Mouse (Mus musculus) midbrain, embryonic 16.5 days (tissue): ENCODE results near the gene Tmem198b. TPM values are rescaled to one million over a fixed set of nuclear protein-coding genes. Genes with fewer than 3 reads are reported as not detected.
"Not testable (repeated sequence)": the region's sequence is repeated elsewhere in the genome, so short reads cannot be mapped to it uniquely, and the experiment has no call there.

Source experiments
- ATAC-seq: fragments of 200-750 bp; cut with Nextera tagmentation; 2 replicates; pipeline ENCODE4 v1.8.0; 2017; ENCODE audit warnings: moderate TSS enrichment
- H3K27ac ChIP-seq: fragments of 300-500 bp; sonication (generic); 2 replicates; pipeline ENCODE4 v1.5.1; 2014; ENCODE audit warnings: mild to moderate bottlenecking, low read length, mixed read lengths
- H3K27me3 ChIP-seq: fragments of 300-500 bp; sonication (generic); 2 replicates; pipeline ENCODE4 v1.6.1; 2014; ENCODE audit warnings: low read depth, low read length, mixed read lengths; ENCODE audit not compliant: control insufficient read depth, insufficient read depth
- H3K36me3 ChIP-seq: fragments of 300-500 bp; sonication (generic); 2 replicates; pipeline ENCODE4 v1.6.1; 2014; ENCODE audit warnings: mild to moderate bottlenecking, low read length, moderate library complexity, mixed read lengths; ENCODE audit not compliant: control insufficient read depth, insufficient read depth
- H3K4me1 ChIP-seq: fragments of 300-500 bp; sonication (generic); 2 replicates; pipeline ENCODE4 v1.6.1; 2014; ENCODE audit warnings: mild to moderate bottlenecking, low read length, mixed read lengths; ENCODE audit not compliant: control insufficient read depth, insufficient read depth
- H3K4me2 ChIP-seq: fragments of 300-500 bp; sonication (generic); 2 replicates; pipeline ENCODE4 v1.6.1; 2014; ENCODE audit warnings: mild to moderate bottlenecking, low read length, mixed read lengths
- H3K4me3 ChIP-seq: fragments of 300-500 bp; sonication (generic); 2 replicates; pipeline ENCODE4 v1.5.1; 2014; ENCODE audit warnings: low read depth, mild to moderate bottlenecking, low read length, moderate library complexity, mixed read lengths
- H3K9ac ChIP-seq: fragments of 300-500 bp; sonication (generic); 2 replicates; pipeline ENCODE4 v1.6.1; 2014; ENCODE audit warnings: low read depth, low read length, mixed read lengths
- H3K9me3 ChIP-seq: fragments of 300-500 bp; sonication (generic); replicated peaks from 2 replicates; pipeline ENCODE4 v1.6.1; 2014; ENCODE audit warnings: mild to moderate bottlenecking, low read length, mixed read lengths; ENCODE audit not compliant: control insufficient read depth, poor library complexity, severe bottlenecking
- WGBS: fragments of 180-500 bp; shearing (Covaris S2); extraction: QIAGEN DNeasy Blood & Tissue Kit; methylation state at CpG from one replicate; pipeline ENCODE4 v1.1.7; 2014; 5-methylcytosine and 5-hydroxymethylcytosine counted together
- polyA plus RNA-seq: library from polyadenylated mRNA; unstranded; fragments of >200 nt; fragmentation: Nextera tagmentation; extraction: Ambion mirVana; gene quantifications from 2 replicates; pipeline ENCODE4 v1.2.1, GENCODE M21; 2015

The Tmem198b gene
- polyA plus RNA-seq, 1 experiment from 2014 or later, result 16.1 TPM

DNA sequence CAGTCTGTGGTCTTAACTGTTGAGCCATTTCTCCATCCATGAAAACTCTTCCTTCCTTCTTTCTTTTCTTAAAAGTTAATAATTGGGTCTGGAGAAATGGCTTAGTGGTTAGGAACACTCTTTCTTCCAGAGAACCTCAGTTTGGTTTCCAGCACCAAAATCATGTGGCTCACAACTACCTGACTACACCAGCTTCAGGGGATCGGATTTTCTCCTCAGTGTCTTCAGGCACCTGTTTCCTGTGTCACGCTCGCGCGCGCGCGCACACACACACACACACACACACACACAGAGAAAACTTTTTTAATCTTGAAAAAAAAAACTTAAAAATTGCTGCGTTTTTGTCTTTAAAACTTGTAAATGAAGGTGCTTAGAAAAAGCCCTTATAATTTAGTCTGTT, 19.7 kb upstream of the Tmem198b start:
- no peaks in the 10 kb centered on the region for H3K36me3 ChIP-seq
- no peaks in the 10 kb centered on the region for H3K9me3 ChIP-seq
- 94% methylated on average over 9 of the region's 9 CpGs for WGBS
- H3K4me3 ChIP-seq, result no peak overlapping the region
- no peak overlapping the region for H3K9ac ChIP-seq
- H3K27ac ChIP-seq, result no peak overlapping the region
- H3K4me1 ChIP-seq, result peaks cover 19% of the 10 kb centered on the region
- no peaks in the 10 kb centered on the region for H3K27me3 ChIP-seq
- ATAC-seq, result no peak
- H3K4me2 ChIP-seq, result no peak overlapping the region

DNA sequence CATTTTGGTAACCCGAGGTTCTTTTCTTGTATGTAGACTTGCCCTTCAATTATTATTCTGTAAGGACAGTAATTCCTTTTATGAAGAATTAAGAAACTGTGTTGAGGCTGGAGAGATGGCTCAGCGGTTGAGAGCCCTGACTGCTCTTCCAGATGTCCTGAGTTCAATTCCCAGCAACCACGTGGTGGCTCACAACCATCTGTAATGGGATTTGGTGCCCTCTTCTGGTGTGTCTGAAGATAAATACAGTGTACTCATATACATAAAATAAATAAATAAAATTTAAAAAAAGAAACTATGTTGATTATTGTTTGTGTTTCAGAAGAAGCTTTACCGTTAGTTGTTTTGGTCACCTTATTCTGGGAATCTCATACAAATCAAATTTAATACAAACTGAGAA, 18.9 kb upstream of the Tmem198b start:
- H3K4me3 ChIP-seq, H3K9ac ChIP-seq, H3K27ac ChIP-seq, H3K36me3 ChIP-seq, H3K9me3 ChIP-seq, ATAC-seq, H3K27me3 ChIP-seq: not testable (repeated sequence)
- WGBS, result 77% methylated on average over 4 of the region's 4 CpGs
- Histone ChIP-seq H3K4me1 (peaks cover 19% of the 10 kb centered on the region), H3K4me2 (peak overlapping the region; percentile 87)

- no peaks in the 10 kb centered on the region for H3K9me3 ChIP-seq
Measured at GRCm38 (mm10) chr10:128822135-128822534, 18.0 kb upstream of the Tmem198b start.

GRCm38 (mm10) chr10:128821358-128822056, 17.3 kb upstream of the Tmem198b start, which contains the start of gene Ormdl2:
Gene Ormdl2, minus strand, starts transcription at chr10:128821645.
- peak within 1 kb of the TSS; percentile 12; the same call in 1 of the 2 replicates for H3K27ac ChIP-seq
- under 1% methylated on average over 46 of the region's 46 CpGs for WGBS
- peak within 1 kb of the TSS; percentile 69 for H3K9ac ChIP-seq
- H3K4me3 ChIP-seq, result peak within 1 kb of the TSS; percentile 65
- ATAC-seq, result peak; percentile 100
- peak within 1 kb of the TSS; percentile 87 for H3K4me2 ChIP-seq
- H3K36me3 ChIP-seq, result peaks cover 16% of the 10 kb centered on the region
- no peaks in the 10 kb centered on the region for H3K9me3 ChIP-seq
- peaks cover 19% of the 10 kb centered on the region for H3K4me1 ChIP-seq
- no peaks in the 10 kb centered on the region for H3K27me3 ChIP-seq

More at GRCm38 (mm10) chr10:128822135-128822534, 18.0 kb upstream of the Tmem198b start:
- H3K4me3 ChIP-seq, result peak overlapping the region; percentile 65
- no peak; the same call in 1 of the 2 replicates for ATAC-seq
- peak overlapping the region; percentile 69 for H3K9ac ChIP-seq
- peak overlapping the region; percentile 87 for H3K4me2 ChIP-seq
- H3K36me3 ChIP-seq, result peaks cover 10% of the 10 kb centered on the region
- peak overlapping the region; percentile 12; the same call in 1 of the 2 replicates for H3K27ac ChIP-seq
- H3K27me3 ChIP-seq, result no peaks in the 10 kb centered on the region
- peaks cover 19% of the 10 kb centered on the region for H3K4me1 ChIP-seq
- 3% methylated on average over 13 of the region's 13 CpGs for WGBS

DNA sequence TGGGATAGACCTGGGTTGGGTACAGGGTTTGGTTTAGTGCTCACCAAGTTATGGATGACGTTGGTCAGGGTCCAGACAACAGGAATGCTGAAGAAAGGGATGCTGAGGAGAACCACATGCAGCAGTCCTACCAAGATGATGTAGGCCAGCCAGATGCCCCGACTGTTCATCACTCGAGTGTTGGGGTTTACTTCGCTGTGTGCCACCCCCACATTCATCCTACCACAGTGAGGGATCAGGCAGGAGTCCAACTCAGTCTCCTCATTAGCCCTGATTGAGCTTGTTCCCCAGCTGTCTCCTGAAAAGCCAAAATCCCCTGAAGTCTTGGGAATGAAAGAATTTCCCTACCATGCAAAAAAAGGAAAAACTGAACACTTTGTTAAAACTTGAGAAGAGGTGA, 16.0 kb upstream of the Tmem198b start:
- H3K9me3 ChIP-seq, result no peaks in the 10 kb centered on the region
- WGBS, result 92% methylated on average over 4 of the region's 4 CpGs
- no peak overlapping the region for H3K4me2 ChIP-seq
- peaks cover 19% of the 10 kb centered on the region for H3K4me1 ChIP-seq
- no peak overlapping the region for H3K9ac ChIP-seq
- H3K4me3 ChIP-seq, result no peak overlapping the region
- no peaks in the 10 kb centered on the region for H3K27me3 ChIP-seq
- H3K36me3 ChIP-seq, result peaks cover 23% of the 10 kb centered on the region
- ATAC-seq, result no peak
- no peak overlapping the region for H3K27ac ChIP-seq

- H3K4me1 ChIP-seq, result peaks cover 5% of the 10 kb centered on the region
- H3K9me3 ChIP-seq, result no peaks in the 10 kb centered on the region
- no peak within 1 kb of the TSS for H3K4me2 ChIP-seq
- 95% methylated on average over 13 of the region's 13 CpGs for WGBS
- H3K27me3 ChIP-seq, result no peaks in the 10 kb centered on the region
- no peak within 1 kb of the TSS for H3K9ac ChIP-seq
- no peak within 1 kb of the TSS for H3K27ac ChIP-seq
- H3K36me3 ChIP-seq, result peaks cover 31% of the 10 kb centered on the region
- ATAC-seq, result no peak
- no peak within 1 kb of the TSS for H3K4me3 ChIP-seq
Measured at GRCm38 (mm10) chr10:128817033-128817432, 12.9 kb upstream of the Tmem198b start, which contains the start of gene Sarnp. Gene Sarnp, plus strand, starts transcription at chr10:128817333.

- no peak for ATAC-seq
- peaks cover 55% of the 10 kb centered on the region for H3K4me1 ChIP-seq
- H3K4me2 ChIP-seq, result peak overlapping the region; percentile 59
- 0 out of 2 replicates have a peak overlapping the region, but pooled peaks have one; percentile 3 for H3K9ac ChIP-seq
- H3K4me3 ChIP-seq, result peak overlapping the region; percentile 15; the same call in 1 of the 2 replicates
- H3K27ac ChIP-seq, result no peak overlapping the region
- WGBS, result 96% methylated on average over 8 of the region's 8 CpGs
- H3K9me3 ChIP-seq, result no peaks in the 10 kb centered on the region
- no peaks in the 10 kb centered on the region for H3K27me3 ChIP-seq
- H3K36me3 ChIP-seq, result no peaks in the 10 kb centered on the region
Measured at GRCm38 (mm10) chr10:128807018-128807417, 2.8 kb upstream of the Tmem198b start.

GRCm38 (mm10) chr10:128806086-128806485, 1.9 kb upstream of the Tmem198b start:
- no peaks in the 10 kb centered on the region for H3K36me3 ChIP-seq
- WGBS, result 65% methylated on average over 6 of the region's 6 CpGs
- H3K27ac ChIP-seq, result no peak overlapping the region; the same call in 1 of the 2 replicates
- H3K9me3 ChIP-seq, result no peaks in the 10 kb centered on the region
- H3K4me3 ChIP-seq, result peak overlapping the region; percentile 74
- ATAC-seq, result no peak
- peaks cover 55% of the 10 kb centered on the region for H3K4me1 ChIP-seq
- peak overlapping the region; percentile 59 for H3K4me2 ChIP-seq
- peak overlapping the region; percentile 74 for H3K9ac ChIP-seq
- H3K27me3 ChIP-seq, result no peaks in the 10 kb centered on the region
